Mouse (Mus musculus) liver, postnatal 0 days (tissue): ENCODE measurements around the gene Grb14. TPM values are rescaled to one million over a fixed set of nuclear protein-coding genes. Genes with fewer than 3 reads are reported as not detected.

Source experiments
- ATAC-seq: fragments of 200-750 bp; cut with Nextera tagmentation; 2 replicates; pipeline ENCODE4 v1.8.0; 2017; ENCODE audit warnings: mild to moderate bottlenecking, moderate library complexity
- DNase-seq: peaks from one replicate; pipeline ENCODE4 v3.0.0-alpha.2; 2016
- H3K27ac ChIP-seq: fragments of 300-500 bp; sonication (generic); 2 replicates; pipeline ENCODE4 v1.5.1; 2014; ENCODE audit warnings: antibody characterized with exemption, moderate library complexity, mild to moderate bottlenecking, low read depth
- H3K27me3 ChIP-seq: fragments of 300-500 bp; sonication (generic); 2 replicates; pipeline ENCODE4 v1.6.1; 2014; ENCODE audit warnings: low read length, control low read depth, mixed read lengths; ENCODE audit not compliant: insufficient read depth
- H3K36me3 ChIP-seq: fragments of 300-500 bp; sonication (generic); replicated peaks from 2 replicates; pipeline ENCODE4 v1.6.1; 2014; ENCODE audit warnings: mild to moderate bottlenecking, control low read depth, low read length, moderate library complexity, mixed read lengths; ENCODE audit not compliant: insufficient read depth
- H3K4me1 ChIP-seq: fragments of 300-500 bp; sonication (generic); 2 replicates; pipeline ENCODE4 v1.6.1; 2014; ENCODE audit warnings: antibody characterized with exemption, mild to moderate bottlenecking, control low read depth; ENCODE audit not compliant: insufficient read depth
- H3K4me2 ChIP-seq: fragments of 300-500 bp; sonication (generic); 2 replicates; pipeline ENCODE4 v1.6.1; 2014; ENCODE audit warnings: low read depth, mild to moderate bottlenecking, low read length, moderate library complexity, mixed read lengths
- H3K4me3 ChIP-seq: fragments of 300-500 bp; sonication (generic); 2 replicates; pipeline ENCODE4 v1.5.1; 2014; ENCODE audit warnings: low read depth, low read length
- H3K9ac ChIP-seq: fragments of 300-500 bp; sonication (generic); replicated peaks from 2 replicates; pipeline ENCODE4 v1.6.1; 2014; ENCODE audit warnings: mild to moderate bottlenecking, moderate library complexity
- H3K9me3 ChIP-seq: fragments of 300-500 bp; sonication (generic); 2 replicates; pipeline ENCODE4 v1.6.1; 2016; ENCODE audit warnings: mild to moderate bottlenecking, control low read depth, low read length, mixed read lengths
- CTCF ChIP-seq: sonication (generic); IDR thresholded peaks from 2 replicates; pipeline ENCODE4 v1.5.1; 2016; ENCODE audit warnings: antibody characterized with exemption, low read depth
- EP300 ChIP-seq: IDR thresholded peaks from 2 replicates; pipeline ENCODE4 v1.6.1; 2016; ENCODE audit warnings: antibody characterized with exemption, low read depth, mild to moderate bottlenecking
- WGBS: fragments of 180-500 bp; shearing (Covaris S2); extraction: QIAGEN DNeasy Blood & Tissue Kit; methylation state at CpG from one replicate; pipeline ENCODE4 v1.1.7; 2014; ENCODE audit not compliant: insufficient replicate concordance; 5-methylcytosine and 5-hydroxymethylcytosine counted together
- polyA plus RNA-seq: library from polyadenylated mRNA; unstranded; fragments of >200 nt; fragmentation: Nextera tagmentation; extraction: Ambion mirVana; gene quantifications from 2 replicates; pipeline ENCODE4 v1.2.1, GENCODE M21; 2015

Grb14 gene
- polyA plus RNA-seq, 1 experiment from 2014 or later = 45.7 TPM

DNA sequence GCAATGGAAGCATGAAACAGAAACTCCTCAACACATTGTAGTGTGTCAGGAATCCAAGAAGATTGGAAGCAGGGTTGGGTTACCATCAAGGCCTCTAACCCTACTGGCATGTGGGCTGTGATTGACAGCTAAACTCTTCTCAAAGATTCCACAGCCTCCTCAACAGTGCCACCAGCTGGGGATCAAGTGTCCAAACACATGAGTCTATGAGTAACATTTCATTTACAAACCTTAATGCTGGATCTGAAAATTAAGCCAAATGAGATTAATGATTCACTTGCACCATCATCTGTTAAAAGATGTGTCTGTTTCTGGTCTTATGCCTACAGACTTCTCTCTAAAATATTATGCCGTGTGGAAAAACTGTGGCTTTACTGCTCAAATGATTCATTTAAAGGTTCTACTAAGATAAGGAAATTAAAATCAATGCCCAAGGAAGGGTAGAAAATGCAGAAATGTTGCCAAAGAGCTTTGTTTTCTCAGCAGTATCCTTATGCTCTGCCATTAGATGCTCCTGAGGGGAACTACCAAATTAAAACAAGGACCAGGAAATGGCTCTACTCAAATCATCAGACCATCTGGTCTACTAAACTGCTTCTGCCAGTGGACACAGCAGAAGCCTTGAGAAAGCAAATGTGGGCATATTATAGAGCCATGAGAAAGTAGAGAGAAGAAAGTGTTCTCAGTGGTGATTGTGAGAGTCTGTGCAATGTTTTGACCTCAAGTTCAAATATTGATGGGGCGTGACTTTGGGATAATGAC, 35.2 kb downstream of the Grb14 start:
- Histone ChIP-seq H3K27me3 (no peaks in the 10 kb centered on the region), H3K4me3 (no peak overlapping the region), H3K9me3 (no peaks in the 10 kb centered on the region), H3K9ac (no peak overlapping the region), H3K4me1 (no peaks in the 10 kb centered on the region), H3K27ac (no peak overlapping the region), H3K36me3 (no peaks in the 10 kb centered on the region), H3K4me2 (no peak overlapping the region)
- DNase-seq (no peak), ATAC-seq (no peak)
- TF ChIP-seq CTCF = peak; percentile 21; the same call in 1 of the 2 replicates
- TF ChIP-seq EP300 = no peak
- 84% methylated on average over 2 of the region's 2 CpGs for WGBS

DNA sequence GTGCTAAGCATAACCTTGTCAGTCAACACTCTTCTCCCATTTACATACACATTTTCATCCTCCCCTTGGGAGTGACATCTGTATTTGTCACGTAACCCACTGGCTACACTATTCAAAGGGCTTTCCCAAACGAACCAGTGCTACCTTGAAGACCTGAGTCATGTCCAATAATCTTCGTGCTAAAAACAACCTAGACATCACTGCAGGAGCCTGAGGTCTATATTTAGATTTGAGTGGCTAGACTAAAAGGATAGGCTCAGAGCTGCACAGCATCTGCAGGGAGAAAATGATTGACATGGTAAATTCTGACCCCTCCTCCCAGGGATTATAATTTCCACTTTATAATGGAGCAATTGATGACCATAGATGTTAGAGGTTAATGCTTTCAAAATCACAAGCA, 37.0 kb downstream of the Grb14 start:
- no peak overlapping the region for H3K4me3 ChIP-seq
- H3K27ac ChIP-seq = no peak overlapping the region
- H3K9ac ChIP-seq = no peak overlapping the region
- no peaks in the 10 kb centered on the region for H3K4me1 ChIP-seq
- no peaks in the 10 kb centered on the region for H3K27me3 ChIP-seq
- H3K9me3 ChIP-seq = no peaks in the 10 kb centered on the region
- TF ChIP-seq EP300 (no peak), CTCF (no peak)
- H3K36me3 ChIP-seq = no peaks in the 10 kb centered on the region
- DNase-seq = no peak
- ATAC-seq = no peak
- WGBS = 71% methylated on average over 3 of the region's 3 CpGs
- H3K4me2 ChIP-seq = no peak overlapping the region

DNA sequence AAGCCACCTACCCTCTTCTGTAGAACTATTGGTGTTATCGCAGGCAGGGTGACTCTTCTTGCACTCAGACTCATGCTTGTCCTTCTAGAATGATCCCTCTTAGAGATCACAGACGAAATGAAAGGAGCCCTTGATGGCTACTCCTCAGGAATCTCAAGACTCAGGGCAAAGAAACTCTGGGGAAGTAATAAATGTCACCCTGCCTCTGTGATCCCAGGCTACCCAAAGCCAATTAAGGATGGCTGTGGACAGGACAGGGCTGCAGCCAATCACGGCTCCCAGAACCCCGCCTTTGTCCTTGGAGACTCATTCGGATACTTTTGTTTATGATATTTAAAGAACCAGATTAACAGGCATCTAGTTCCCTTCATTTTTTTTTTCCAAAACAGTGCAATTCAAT, 49.2 kb downstream of the Grb14 start:
- H3K9ac ChIP-seq = no peak overlapping the region
- peak overlapping the region; percentile 55; the same call in 1 of the 2 replicates for H3K4me2 ChIP-seq
- ATAC-seq (no peak), DNase-seq (no peak)
- H3K27me3 ChIP-seq = no peaks in the 10 kb centered on the region
- TF ChIP-seq CTCF = no peak
- no peak for TF ChIP-seq EP300
- no peaks in the 10 kb centered on the region; the same call in none of the 2 replicates for H3K4me1 ChIP-seq
- no peak overlapping the region for H3K4me3 ChIP-seq
- no peaks in the 10 kb centered on the region for H3K36me3 ChIP-seq
- H3K27ac ChIP-seq = peak overlapping the region; percentile 73
- 70% methylated on average over 5 of the region's 5 CpGs for WGBS
- no peaks in the 10 kb centered on the region for H3K9me3 ChIP-seq

DNA sequence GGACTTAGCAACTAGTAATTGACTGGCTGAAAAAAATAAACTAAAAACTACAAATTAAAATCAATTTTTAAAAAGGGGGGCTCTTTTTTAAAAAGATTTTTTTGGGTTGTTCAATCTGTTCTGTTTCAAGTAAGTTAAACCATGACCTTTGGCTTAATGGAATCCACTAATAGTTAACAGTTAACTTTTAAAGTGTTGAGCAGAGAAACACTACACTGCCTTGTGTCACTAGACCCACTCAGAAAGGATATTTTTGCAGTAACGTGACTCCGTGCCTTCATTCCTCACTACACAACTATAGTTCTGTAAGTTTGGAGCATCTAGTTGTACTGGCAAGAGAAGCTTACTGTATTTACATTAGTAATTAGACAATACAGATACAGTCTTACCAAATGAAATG, 50.2 kb downstream of the Grb14 start:
- no peaks in the 10 kb centered on the region; the same call in none of the 2 replicates for H3K4me1 ChIP-seq
- no peaks in the 10 kb centered on the region for H3K36me3 ChIP-seq
- H3K4me2 ChIP-seq = peak overlapping the region; percentile 55; the same call in 1 of the 2 replicates
- TF ChIP-seq EP300 (no peak), CTCF (no peak)
- no peak for DNase-seq
- H3K9ac ChIP-seq = no peak overlapping the region
- peak overlapping the region; percentile 73 for H3K27ac ChIP-seq
- no peaks in the 10 kb centered on the region for H3K9me3 ChIP-seq
- H3K4me3 ChIP-seq = peak overlapping the region; percentile 13; the same call in 1 of the 2 replicates
- H3K27me3 ChIP-seq = no peaks in the 10 kb centered on the region
- 51% methylated on average over 2 of the region's 2 CpGs for WGBS
- peak; percentile 78 for ATAC-seq

DNA sequence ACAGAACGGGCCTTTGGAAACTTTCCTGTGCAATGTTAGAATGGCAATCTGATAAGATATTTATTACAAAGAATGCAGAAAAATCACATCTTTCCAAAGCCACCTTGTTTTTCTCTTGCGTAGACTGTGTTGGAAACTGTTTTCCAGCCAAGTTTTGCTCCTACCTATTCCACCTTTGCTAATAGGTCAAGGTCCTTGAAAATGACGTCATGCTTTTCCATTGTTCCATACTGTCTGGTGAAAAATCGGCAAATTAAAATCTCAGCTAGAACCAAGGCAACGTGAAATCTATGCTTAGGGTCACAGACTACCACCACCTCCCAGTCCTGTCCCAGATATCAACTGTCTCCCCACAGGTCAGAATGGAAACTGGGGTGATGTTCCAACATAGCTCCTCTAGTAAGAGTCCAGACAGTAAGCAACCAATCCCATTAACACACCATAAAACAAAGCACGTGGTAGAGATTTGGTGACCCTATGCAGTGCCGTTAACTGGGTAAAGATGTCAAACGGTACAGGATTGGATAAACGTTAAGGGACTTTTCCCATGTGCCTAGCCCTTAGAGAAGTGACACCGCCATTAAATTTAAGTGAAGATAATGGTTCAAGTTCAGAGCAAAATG, 50.9 kb downstream of the Grb14 start:
- no peak for DNase-seq
- Histone ChIP-seq H3K4me1 (no peaks in the 10 kb centered on the region; the same call in none of the 2 replicates), H3K4me3 (no peak overlapping the region), H3K36me3 (no peaks in the 10 kb centered on the region), H3K27ac (peak overlapping the region; percentile 73), H3K9ac (no peak overlapping the region), H3K4me2 (no peak overlapping the region), H3K27me3 (no peaks in the 10 kb centered on the region), H3K9me3 (no peaks in the 10 kb centered on the region)
- no peak for TF ChIP-seq CTCF
- peak; percentile 86 for ATAC-seq
- 65% methylated on average over 10 of the region's 10 CpGs for WGBS

DNA sequence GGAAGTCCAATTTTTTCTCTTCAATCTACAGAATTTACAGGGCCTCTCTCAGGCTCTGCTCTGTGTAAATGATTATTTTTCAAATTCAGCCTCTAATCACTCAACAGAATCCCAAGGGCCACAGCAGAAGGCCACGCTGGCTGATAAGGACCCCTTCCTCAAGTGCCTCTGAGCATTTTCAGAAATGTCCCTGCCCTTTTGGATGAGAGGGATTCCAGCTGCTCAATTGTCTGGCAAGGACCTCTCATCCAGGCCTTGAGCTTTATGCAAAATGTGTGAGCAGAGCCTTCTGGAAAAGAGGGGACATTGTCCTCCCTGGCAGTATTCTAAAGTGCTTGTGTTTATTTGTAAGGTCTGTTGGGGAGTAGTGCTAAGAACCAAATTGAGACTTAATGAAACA, 51.7 kb downstream of the Grb14 start:
- H3K9me3 ChIP-seq = no peaks in the 10 kb centered on the region
- H3K4me2 ChIP-seq = no peak overlapping the region
- 58% methylated on average over 1 of the region's 1 CpGs for WGBS
- H3K9ac ChIP-seq = no peak overlapping the region
- H3K27me3 ChIP-seq = no peaks in the 10 kb centered on the region
- no peaks in the 10 kb centered on the region for H3K36me3 ChIP-seq
- no peaks in the 10 kb centered on the region; the same call in none of the 2 replicates for H3K4me1 ChIP-seq
- DNase-seq (no peak), ATAC-seq (no peak)
- TF ChIP-seq EP300 (no peak), CTCF (no peak)
- H3K4me3 ChIP-seq = no peak overlapping the region
- H3K27ac ChIP-seq = peak overlapping the region; percentile 73
